Mouse (Mus musculus): ENCODE measurements at regions not wholly inside any gene's neighbourhood (a gene's known extent, or its start where the extent isn't known, plus 50 kb on each side); places are given as distances from the start of the nearest gene placed in this dataset.

DNA sequence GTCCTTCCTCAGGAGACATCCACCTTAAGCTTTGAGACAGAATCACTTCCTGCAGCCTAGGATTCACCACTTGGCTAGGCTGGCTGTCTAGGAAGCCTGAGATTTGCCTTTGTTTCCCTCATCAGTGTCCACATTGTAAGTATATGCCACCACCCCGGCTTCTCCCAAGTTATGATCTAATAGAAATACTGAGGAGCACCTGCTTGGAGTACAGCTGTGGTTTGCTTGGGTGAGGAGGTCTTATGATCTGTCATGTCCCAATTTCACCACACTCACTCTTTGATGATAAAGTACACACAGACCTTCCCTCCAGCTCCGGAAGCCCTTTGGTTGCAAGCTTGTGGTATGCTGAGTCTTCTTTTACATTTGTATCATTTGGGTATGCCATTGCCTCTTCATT lies 202.4 kb downstream of the 4930544G11Rik start:
- no peak for DNase-seq (ENCODE audit: low read depth, low spot score)
- no peak for TF ChIP-seq ZC3H11A (IDR thresholded peaks at IDR 0.05; ENCODE audit: borderline replicate concordance, low read depth, low read length)
- TF ChIP-seq ZNF384 (IDR thresholded peaks at IDR 0.05; ENCODE audit: low read depth, low read length) = no peak
- TF ChIP-seq HCFC1 (IDR thresholded peaks at IDR 0.05; ENCODE audit: borderline replicate concordance, insufficient read depth, low read length) = no peak
- no peak for TF ChIP-seq MAFK (IDR thresholded peaks at IDR 0.05; ENCODE audit: insufficient read depth, low read depth, low read length)
- TF ChIP-seq CHD2 (IDR thresholded peaks at IDR 0.05; ENCODE audit: low read depth, low read length) = no peak
- in situ Hi-C loops (cut with MboI; ENCODE audit: low sequenced_read_pairs in 2 of 2, unreplicated experiment in 2 of 2) = no loop called here
- no peak overlapping the region for H3K9ac ChIP-seq (ENCODE audit: insufficient read depth, low read depth, low read length, poor library complexity, severe bottlenecking)
- H3K4me1 ChIP-seq (ENCODE audit: control insufficient read depth in 2 of 2, insufficient read depth in 2 of 2, low read length in 2 of 2, poor library complexity in 1 of 2) = no peaks in the 10 kb centered on the region
- H3K4me3 ChIP-seq (ENCODE audit: insufficient read depth in 1 of 2, low read depth in 1 of 2, low read length in 2 of 2, poor library complexity in 1 of 2, severe bottlenecking in 1 of 2) = no peak overlapping the region
- H3K9me3 ChIP-seq (ENCODE audit: control insufficient read depth, insufficient read depth, low read depth, low read length) = no peaks in the 10 kb centered on the region
- H3K36me3 ChIP-seq (ENCODE audit: control insufficient read depth, insufficient read depth, low read length, poor library complexity, severe bottlenecking) = no peaks in the 10 kb centered on the region
- H3K27ac ChIP-seq (ENCODE audit: insufficient read depth, low read depth, low read length, poor library complexity, severe bottlenecking) = no peak overlapping the region

DNA sequence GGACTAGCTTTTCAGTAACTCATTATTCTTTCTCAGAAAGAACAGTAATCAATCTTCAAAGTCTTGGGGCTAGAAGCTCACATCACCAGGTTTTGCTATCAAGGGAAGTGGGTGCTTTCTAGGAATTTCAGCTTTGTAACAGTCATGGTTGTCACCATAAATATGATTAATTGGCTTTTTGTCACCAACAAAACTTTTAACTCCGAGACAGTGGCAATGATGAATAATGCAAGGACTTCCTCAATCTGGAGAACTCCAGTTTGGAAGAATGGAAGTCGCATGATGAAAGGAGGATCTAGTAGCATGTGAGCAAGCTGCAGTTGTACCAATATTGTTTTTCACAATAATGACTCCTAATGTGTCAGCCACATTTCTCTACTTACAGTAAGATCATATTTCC lies 208.4 kb downstream of the 4930544G11Rik start:
- TF ChIP-seq ZC3H11A (IDR thresholded peaks at IDR 0.05; ENCODE audit: borderline replicate concordance, low read depth, low read length) = no peak
- TF ChIP-seq HCFC1 (IDR thresholded peaks at IDR 0.05; ENCODE audit: borderline replicate concordance, insufficient read depth, low read length) = no peak
- no peak for TF ChIP-seq CHD2 (IDR thresholded peaks at IDR 0.05; ENCODE audit: low read depth, low read length)
- TF ChIP-seq MAFK (IDR thresholded peaks at IDR 0.05; ENCODE audit: insufficient read depth, low read depth, low read length) = no peak
- TF ChIP-seq ZNF384 (IDR thresholded peaks at IDR 0.05; ENCODE audit: low read depth, low read length) = no peak

DNA sequence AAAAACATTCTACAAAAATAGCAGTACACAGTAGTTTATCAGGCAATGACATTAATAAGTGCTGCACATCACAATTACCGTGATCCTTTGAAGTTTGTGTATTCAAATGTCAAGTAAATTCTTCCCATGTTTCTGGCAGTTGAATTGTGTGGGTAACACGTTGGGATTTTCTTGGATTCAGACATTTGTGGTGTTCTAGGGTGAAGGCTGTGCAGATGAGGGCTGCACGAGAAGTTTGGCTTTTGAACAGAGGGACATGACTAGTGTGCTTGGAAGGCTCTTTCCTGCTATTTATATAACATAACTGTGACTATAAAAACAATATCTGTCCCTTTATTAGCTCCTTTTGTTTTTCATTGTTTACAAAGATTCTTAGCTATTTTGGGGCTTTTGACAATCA lies 216.5 kb downstream of the 4930544G11Rik start:
- no peak for DNase-seq (ENCODE audit: low read depth, low spot score)
- H3K4me3 ChIP-seq (ENCODE audit: insufficient read depth in 1 of 2, low read depth in 1 of 2, low read length in 2 of 2, poor library complexity in 1 of 2, severe bottlenecking in 1 of 2) = no peak overlapping the region
- no peaks in the 10 kb centered on the region for H3K36me3 ChIP-seq (ENCODE audit: control insufficient read depth, insufficient read depth, low read length, poor library complexity, severe bottlenecking)
- H3K27ac ChIP-seq (ENCODE audit: insufficient read depth, low read depth, low read length, poor library complexity, severe bottlenecking) = no peak overlapping the region
- TF ChIP-seq ZNF384 (IDR thresholded peaks at IDR 0.05; ENCODE audit: low read depth, low read length) (no peak), ZC3H11A (IDR thresholded peaks at IDR 0.05; ENCODE audit: borderline replicate concordance, low read depth, low read length) (no peak), HCFC1 (IDR thresholded peaks at IDR 0.05; ENCODE audit: borderline replicate concordance, insufficient read depth, low read length) (no peak), CHD2 (IDR thresholded peaks at IDR 0.05; ENCODE audit: low read depth, low read length) (no peak), MAFK (IDR thresholded peaks at IDR 0.05; ENCODE audit: insufficient read depth, low read depth, low read length) (no peak)
- H3K9ac ChIP-seq (ENCODE audit: insufficient read depth, low read depth, low read length, poor library complexity, severe bottlenecking) = no peak overlapping the region
- no peaks in the 10 kb centered on the region for H3K4me1 ChIP-seq (ENCODE audit: control insufficient read depth in 2 of 2, insufficient read depth in 2 of 2, low read length in 2 of 2, poor library complexity in 1 of 2)
- H3K9me3 ChIP-seq (ENCODE audit: control insufficient read depth, insufficient read depth, low read depth, low read length) = no peaks in the 10 kb centered on the region
- in situ Hi-C loops (cut with MboI; ENCODE audit: low sequenced_read_pairs in 2 of 2, unreplicated experiment in 2 of 2) = no loop called here

More for the DNA sequence above, 208.4 kb downstream of the 4930544G11Rik start:
- in situ Hi-C loops (cut with MboI; ENCODE audit: low sequenced_read_pairs in 2 of 2, unreplicated experiment in 2 of 2) = no loop called here
- Histone ChIP-seq H3K4me1 (ENCODE audit: control insufficient read depth in 2 of 2, insufficient read depth in 2 of 2, low read length in 2 of 2, poor library complexity in 1 of 2) (no peaks in the 10 kb centered on the region), H3K27ac (ENCODE audit: insufficient read depth, low read depth, low read length, poor library complexity, severe bottlenecking) (no peak overlapping the region), H3K36me3 (ENCODE audit: control insufficient read depth, insufficient read depth, low read length, poor library complexity, severe bottlenecking) (no peaks in the 10 kb centered on the region), H3K4me3 (ENCODE audit: insufficient read depth in 1 of 2, low read depth in 1 of 2, low read length in 2 of 2, poor library complexity in 1 of 2, severe bottlenecking in 1 of 2) (no peak overlapping the region), H3K9me3 (ENCODE audit: control insufficient read depth, insufficient read depth, low read depth, low read length) (peaks cover 3% of the 10 kb centered on the region; the same call in 1 of the 2 replicates), H3K9ac (ENCODE audit: insufficient read depth, low read depth, low read length, poor library complexity, severe bottlenecking) (no peak overlapping the region)
- DNase-seq (ENCODE audit: low read depth, low spot score) = no peak

DNA sequence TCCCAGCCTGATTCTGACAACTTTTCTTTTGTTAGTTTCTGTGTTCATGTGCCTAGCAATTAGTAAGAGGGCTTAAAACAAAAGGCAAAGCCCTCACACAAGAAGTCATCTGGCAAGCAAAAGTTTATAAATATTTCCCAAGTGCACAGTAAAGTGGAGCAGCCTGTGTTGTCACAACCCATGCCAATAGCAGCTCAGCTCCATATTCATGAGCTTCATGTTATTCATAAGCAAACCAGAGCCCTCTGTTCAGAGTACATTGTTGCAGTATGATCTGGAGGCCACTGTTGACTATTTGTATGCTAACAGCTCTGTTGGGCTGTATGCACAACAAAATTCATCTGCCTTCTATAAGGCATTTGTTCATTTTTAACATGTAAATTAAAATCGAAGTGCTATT lies 245.6 kb downstream of the 4930544G11Rik start:
- no peaks in the 10 kb centered on the region for H3K4me1 ChIP-seq (ENCODE audit: control insufficient read depth in 2 of 2, insufficient read depth in 2 of 2, low read length in 2 of 2, poor library complexity in 1 of 2)
- DNase-seq (ENCODE audit: low read depth, low spot score) = no peak
- H3K36me3 ChIP-seq (ENCODE audit: control insufficient read depth, insufficient read depth, low read length, poor library complexity, severe bottlenecking) = no peaks in the 10 kb centered on the region
- TF ChIP-seq HCFC1 (IDR thresholded peaks at IDR 0.05; ENCODE audit: borderline replicate concordance, insufficient read depth, low read length) (no peak), ZNF384 (IDR thresholded peaks at IDR 0.05; ENCODE audit: low read depth, low read length) (no peak), CHD2 (IDR thresholded peaks at IDR 0.05; ENCODE audit: low read depth, low read length) (no peak), MAFK (IDR thresholded peaks at IDR 0.05; ENCODE audit: insufficient read depth, low read depth, low read length) (no peak), ZC3H11A (IDR thresholded peaks at IDR 0.05; ENCODE audit: borderline replicate concordance, low read depth, low read length) (no peak)
- no peak overlapping the region for H3K27ac ChIP-seq (ENCODE audit: insufficient read depth, low read depth, low read length, poor library complexity, severe bottlenecking)
- in situ Hi-C loops (cut with MboI; ENCODE audit: low sequenced_read_pairs in 2 of 2, unreplicated experiment in 2 of 2) = no loop called here
- no peak overlapping the region for H3K4me3 ChIP-seq (ENCODE audit: insufficient read depth in 1 of 2, low read depth in 1 of 2, low read length in 2 of 2, poor library complexity in 1 of 2, severe bottlenecking in 1 of 2)
- H3K9ac ChIP-seq (ENCODE audit: insufficient read depth, low read depth, low read length, poor library complexity, severe bottlenecking) = no peak overlapping the region
- no peaks in the 10 kb centered on the region for H3K9me3 ChIP-seq (ENCODE audit: control insufficient read depth, insufficient read depth, low read depth, low read length)
